Mouse (Mus musculus): ENCODE data around the gene Mov10.

- TF ChIP-seq CTCF (IDR thresholded peaks at IDR 0.05; ENCODE audit: low read depth, low read length) (no peak), POLR2A (IDR thresholded peaks at IDR 0.05; ENCODE audit: extremely low read depth, insufficient read depth, low read length) (no peak)
Observed at GRCm38 (mm10) chr3:104835797-104836196, 17.4 kb upstream of the Mov10 start.
